Mouse (Mus musculus) monocyte, adult 59 days (primary cell): ENCODE data around the gene Icam2. TPM values are rescaled to one million over a fixed set of nuclear protein-coding genes. Genes with fewer than 3 reads are reported as not detected.

Source experiments
- total RNA-seq, 2 experiments: library from RNA; stranded (reverse); gene quantifications; one replicate each; pipeline ENCODE4 v1.2.4; 2023

The Icam2 gene
- 10 to 100 TPM; 31.1 to 34.8 TPM for total RNA-seq

GRCm38 (mm10) chr11:106387791-106388216 is at the start of gene Icam2:
Icam2 (minus strand) TSS chr11:106388075.

DNA sequence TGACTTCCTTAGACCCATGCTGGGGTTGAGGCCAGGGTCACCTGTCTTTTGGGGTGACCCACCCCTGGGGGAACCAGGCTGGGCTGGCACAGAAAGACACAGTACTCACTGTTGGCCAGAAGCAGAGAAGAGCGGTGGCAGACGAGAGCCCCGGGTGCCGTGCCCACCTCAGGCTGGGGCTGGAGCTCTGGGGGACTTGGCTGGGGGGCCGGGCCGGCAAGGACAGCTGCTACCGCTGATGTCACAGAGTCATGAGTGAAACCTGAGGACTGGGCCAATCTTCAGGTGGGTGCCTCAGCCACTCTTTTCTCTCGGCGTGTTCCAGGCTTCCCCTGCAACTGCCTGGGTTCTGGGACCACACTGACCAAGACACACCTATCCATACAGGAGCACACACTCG is 22.5 kb downstream of the Icam2 start, which contains the start of gene Prr29:
Gene Prr29, plus strand, starts transcription at position 107 of the 400 bp plus-strand sequence.

GRCm38 (mm10) chr11:106353188-106353587 is 34.7 kb downstream of the Icam2 start, which contains the start of gene Scn4a:
Scn4a (minus strand) TSS chr11:106353288.

Other genes starting within 250 kb of the Icam2 start
- gene Gm10840, start 227.2 kb downstream of the Icam2 start, total RNA-seq = 10 to 100 TPM in 1 of 2 experiments, 1 to 10 TPM in 1; 8.6 to 10.8 TPM
- gene Limd2, start 227.2 kb downstream of the Icam2 start, total RNA-seq = 100 to 1,000 TPM; 248 to 268 TPM
- gene Strada, start 185.9 kb downstream of the Icam2 start, total RNA-seq = 10 to 100 TPM; 26.6 to 29.1 TPM
- 10 to 100 TPM; 37.6 to 52.1 TPM for gene Ccdc47, start 171.7 kb downstream of the Icam2 start, total RNA-seq
- 10 to 100 TPM; 47.0 to 51.3 TPM for gene Ddx42, start 171.1 kb downstream of the Icam2 start, total RNA-seq
- 10 to 100 TPM; 24.5 to 31.0 TPM for gene Ftsj3, start 132.0 kb downstream of the Icam2 start, total RNA-seq
- gene Psmc5, start 131.9 kb downstream of the Icam2 start, total RNA-seq = 10 to 100 TPM; 36.6 to 43.2 TPM
- gene Smarcd2, start 115.1 kb downstream of the Icam2 start, total RNA-seq = 100 to 1,000 TPM; 102 to 106 TPM
- gene Tcam1, start 111.4 kb downstream of the Icam2 start, total RNA-seq = not detected
- gene Gh, start 86.2 kb downstream of the Icam2 start, total RNA-seq = not detected
- gene Cd79b, start 73.3 kb downstream of the Icam2 start, total RNA-seq = 10 to 100 TPM; 12.8 to 15.6 TPM
- 1 to 10 TPM in 1 of 2 experiments, under 1 TPM in 1; 0.12 to 1.5 TPM for gene Scn4a, start 34.8 kb downstream of the Icam2 start, total RNA-seq
- gene Prr29, start 22.6 kb downstream of the Icam2 start, total RNA-seq = not detected
- 100 to 1,000 TPM; 106 to 121 TPM for gene Ern1, start 99.8 kb upstream of the Icam2 start, total RNA-seq
- gene Tex2, start 225.3 kb upstream of the Icam2 start, total RNA-seq = 10 to 100 TPM; 42.6 to 47.0 TPM